Mouse (Mus musculus) intestine, embryonic 16.5 days (tissue): ENCODE measurements around the gene Cenpb. TPM values are rescaled to one million over a fixed set of nuclear protein-coding genes. Genes with fewer than 3 reads are reported as not detected.

ENCODE experiments used
- ATAC-seq: fragments of 200-750 bp; cut with Nextera tagmentation; 2 replicates; pipeline ENCODE4 v1.8.0; 2017; ENCODE audit warnings: moderate TSS enrichment, moderate library complexity
- H3K27ac ChIP-seq: fragments of 300-500 bp; sonication (generic); 2 replicates; pipeline ENCODE4 v1.5.1; 2014; ENCODE audit warnings: mild to moderate bottlenecking, low read length
- H3K27me3 ChIP-seq: fragments of 300-500 bp; sonication (generic); replicated peaks from 2 replicates; pipeline ENCODE4 v1.6.1; 2014; ENCODE audit warnings: low read length, control low read depth, mixed read lengths; ENCODE audit not compliant: control insufficient read depth, insufficient read depth
- H3K36me3 ChIP-seq: fragments of 300-500 bp; sonication (generic); 2 replicates; pipeline ENCODE4 v1.6.1; 2014; ENCODE audit warnings: low read length, control low read depth; ENCODE audit not compliant: control insufficient read depth, insufficient read depth
- H3K4me1 ChIP-seq: fragments of 300-500 bp; sonication (generic); 2 replicates; pipeline ENCODE4 v1.6.1; 2014; ENCODE audit warnings: low read length, control low read depth, mixed read lengths; ENCODE audit not compliant: control insufficient read depth, insufficient read depth
- H3K4me2 ChIP-seq: fragments of 300-500 bp; sonication (generic); 2 replicates; pipeline ENCODE4 v1.6.1; 2014; ENCODE audit warnings: low read depth, low read length, control low read depth
- H3K4me3 ChIP-seq: fragments of 300-500 bp; sonication (generic); 2 replicates; pipeline ENCODE4 v1.5.1; 2014; ENCODE audit warnings: mild to moderate bottlenecking, low read length
- H3K9ac ChIP-seq: fragments of 300-500 bp; sonication (generic); 2 replicates; pipeline ENCODE4 v1.6.1; 2014; ENCODE audit warnings: low read depth, low read length
- H3K9me3 ChIP-seq: fragments of 300-500 bp; sonication (generic); 2 replicates; pipeline ENCODE4 v1.6.1; 2016; ENCODE audit warnings: low read length, control low read depth; ENCODE audit not compliant: control insufficient read depth
- WGBS: fragments of 180-500 bp; shearing (Covaris S2); extraction: QIAGEN DNeasy Blood & Tissue Kit; methylation state at CpG from one replicate; pipeline ENCODE4 v1.1.7; 2014; 5-methylcytosine and 5-hydroxymethylcytosine counted together
- polyA plus RNA-seq: library from polyadenylated mRNA; unstranded; fragments of >200 nt; fragmentation: Nextera tagmentation; extraction: Ambion mirVana; gene quantifications from 2 replicates; pipeline ENCODE4 v1.2.1, GENCODE M21; 2015

Gene Cenpb
- polyA plus RNA-seq, 1 experiment from 2014 or later, result 9.7 TPM

- Histone ChIP-seq H3K27ac (no peak overlapping the region), H3K4me1 (peaks cover 25% of the 10 kb centered on the region), H3K36me3 (no peaks in the 10 kb centered on the region), H3K4me3 (no peak overlapping the region), H3K9me3 (no peaks in the 10 kb centered on the region), H3K9ac (no peak overlapping the region), H3K4me2 (no peak overlapping the region), H3K27me3 (no peaks in the 10 kb centered on the region)
- ATAC-seq, result 0 out of 2 replicates have a peak, but pooled peaks have one; percentile 9
- 59% methylated on average over 5 of the region's 5 CpGs for WGBS
These were observed 50.0 kb downstream of the Cenpb start for GRCm38 (mm10) chr2:131129836-131130235.

GRCm38 (mm10) chr2:131128636-131129157 is 51.2 kb downstream of the Cenpb start:
- peaks cover 25% of the 10 kb centered on the region for H3K4me1 ChIP-seq
- no peaks in the 10 kb centered on the region for H3K27me3 ChIP-seq
- no peak overlapping the region for H3K4me3 ChIP-seq
- no peak overlapping the region for H3K27ac ChIP-seq
- peak overlapping the region; percentile 77; the same call in 1 of the 2 replicates for H3K4me2 ChIP-seq
- no peak for ATAC-seq
- H3K36me3 ChIP-seq, result no peaks in the 10 kb centered on the region
- 76% methylated on average over 3 of the region's 3 CpGs for WGBS
- H3K9me3 ChIP-seq, result no peaks in the 10 kb centered on the region
- H3K9ac ChIP-seq, result 0 out of 2 replicates have a peak overlapping the region, but pooled peaks have one; percentile 80

GRCm38 (mm10) chr2:131128211-131128610 is 51.7 kb downstream of the Cenpb start:
- Histone ChIP-seq H3K27me3 (no peaks in the 10 kb centered on the region), H3K36me3 (no peaks in the 10 kb centered on the region), H3K9me3 (no peaks in the 10 kb centered on the region), H3K4me3 (peak overlapping the region; percentile 60), H3K4me1 (peaks cover 25% of the 10 kb centered on the region), H3K9ac (peak overlapping the region; percentile 80), H3K4me2 (peak overlapping the region; percentile 77), H3K27ac (no peak overlapping the region)
- no peak for ATAC-seq
- WGBS, result 86% methylated on average over 5 of the region's 5 CpGs

- H3K27me3 ChIP-seq, result no peaks in the 10 kb centered on the region
- peak within 1 kb of the TSS; percentile 80 for H3K9ac ChIP-seq
- peak within 1 kb of the TSS; percentile 77 for H3K4me2 ChIP-seq
- H3K4me3 ChIP-seq, result peak within 1 kb of the TSS; percentile 60
- H3K4me1 ChIP-seq, result peaks cover 25% of the 10 kb centered on the region
- H3K36me3 ChIP-seq, result no peaks in the 10 kb centered on the region
- no peaks in the 10 kb centered on the region for H3K9me3 ChIP-seq
- peak within 1 kb of the TSS; percentile 63 for H3K27ac ChIP-seq
- WGBS, result 4% methylated on average over 28 of the region's 28 CpGs
- peak; percentile 93 for ATAC-seq
These were observed 52.6 kb downstream of the Cenpb start, which contains the start of gene Hspa12b for GRCm38 (mm10) chr2:131127161-131127730. TSS of gene Hspa12b (plus strand) at chr2:131127280.

- Histone ChIP-seq H3K9ac (peak overlapping the region; percentile 80), H3K9me3 (no peaks in the 10 kb centered on the region), H3K36me3 (no peaks in the 10 kb centered on the region), H3K27me3 (no peaks in the 10 kb centered on the region), H3K4me3 (no peak overlapping the region), H3K4me1 (peaks cover 25% of the 10 kb centered on the region), H3K4me2 (no peak overlapping the region), H3K27ac (no peak overlapping the region; the same call in 1 of the 2 replicates)
- no peak for ATAC-seq
- 59% methylated on average over 9 of the region's 9 CpGs for WGBS
These were observed 53.7 kb downstream of the Cenpb start for GRCm38 (mm10) chr2:131125964-131126815.

Other genes with a start within 250 kb of the Cenpb start
- gene Gfra4, start 137.0 kb downstream of the Cenpb start, polyA plus RNA-seq, result 6.9 and 8.6 TPM in 2 replicates
- gene Adam33, start 116.3 kb downstream of the Cenpb start, polyA plus RNA-seq, result 5.3 TPM in 2 replicates
- 0.29 and 0.37 TPM in 2 replicates for gene Siglec1, start 93.3 kb downstream of the Cenpb start, polyA plus RNA-seq
- 8.3 and 8.4 TPM in 2 replicates for gene Hspa12b, start 52.8 kb downstream of the Cenpb start, polyA plus RNA-seq
- not detected in 2 replicates for gene Gm11037, start 46.6 kb downstream of the Cenpb start, polyA plus RNA-seq
- 138 and 160 TPM in 2 replicates for gene 1700037H04Rik, start 20.0 kb downstream of the Cenpb start, polyA plus RNA-seq
- gene Cdc25b, start 6.9 kb upstream of the Cenpb start, polyA plus RNA-seq, result 41.2 and 46.4 TPM in 2 replicates
- gene Spef1, start 7.2 kb upstream of the Cenpb start, polyA plus RNA-seq, result 3.1 and 3.6 TPM in 2 replicates
- gene Ap5s1, start 27.0 kb upstream of the Cenpb start, polyA plus RNA-seq, result 27.2 and 30.7 TPM in 2 replicates
- 31.9 and 38.1 TPM in 2 replicates for gene Mavs, start 54.0 kb upstream of the Cenpb start, polyA plus RNA-seq
- gene Pank2, start 82.4 kb upstream of the Cenpb start, polyA plus RNA-seq, result 20.4 and 25.6 TPM in 2 replicates
- gene Rnf24, start 172.8 kb upstream of the Cenpb start, polyA plus RNA-seq, result 1.7 and 2.3 TPM in 2 replicates